ENCODE assay signal across 25 mouse cellular contexts in genomic region chr1:19766879-19767278, GRCm38 (mm10).
DNase-seq lines count a peak whose midpoint lies in the region; ATAC-seq and TF ChIP-seq lines count a peak whose summit lies in the region.
"Had no signal": no experiment of that assay in that cellular context is flagged by ENCODE, and none has a peak within 500 bp of the region (broad histone marks: within the 10 kb centered on the region; RNA-seq: fewer than 3 reads in every experiment).

No protein-coding gene starts in this region.

- no peaks in the 10 kb centered on the region for H3K27me3 ChIP-seq in forebrain, embryonic 13.5 days
- H3K27me3 ChIP-seq in forebrain, embryonic 12.5 days, result no peaks in the 10 kb centered on the region
- H3K27me3 ChIP-seq in forebrain, postnatal 0 days (ENCODE audit: insufficient read depth, low read length), result no peaks in the 10 kb centered on the region
- H3K27me3 ChIP-seq in forebrain, embryonic 10.5 days (ENCODE audit: poor library complexity, severe bottlenecking), result peaks cover 29% of the 10 kb centered on the region
- H3K27me3 ChIP-seq in midbrain, embryonic 13.5 days, result no peaks in the 10 kb centered on the region; the same call in 1 of the 2 replicates
- no peaks in the 10 kb centered on the region for H3K27me3 ChIP-seq in midbrain, embryonic 14.5 days (ENCODE audit: control insufficient read depth, insufficient read depth, low read length)
- H3K27me3 ChIP-seq: CH12.LX; hindbrain, embryonic 12.5 days; hindbrain, embryonic 15.5 days had no signal

- no peak overlapping the region for H3K9ac ChIP-seq in forebrain, embryonic 13.5 days
- no peak overlapping the region for H3K9ac ChIP-seq in forebrain, embryonic 12.5 days
- H3K9ac ChIP-seq in forebrain, postnatal 0 days, result no peak overlapping the region
- H3K9ac ChIP-seq in midbrain, embryonic 13.5 days (replicated peaks), result 0 out of 2 replicates have a peak overlapping the region, but pooled peaks have one; percentile 10
- no peak overlapping the region for H3K9ac ChIP-seq in midbrain, embryonic 14.5 days (replicated peaks; ENCODE audit: low read length)
- H3K9ac ChIP-seq: hindbrain, embryonic 12.5 days; hindbrain, embryonic 15.5 days had no signal

- DNase-seq in forebrain, postnatal 0 days, result no peak
- no peak for DNase-seq in forebrain, embryonic 10.5 days (ENCODE audit: extremely low spot score, low spot score)
- DNase-seq in midbrain, embryonic 14.5 days, result no peak
- no peak for DNase-seq in testis, postnatal 14 days (ENCODE audit: low spot score)
- DNase-seq: adrenal gland, postnatal 10 days; adrenal gland, postnatal 36 days; B cell, adult 2 months; cerebellum, adult 18-20 months; cerebellum, adult 9-10 months; cerebellum, postnatal 14 days; gastrocnemius, adult 2 months; gastrocnemius, postnatal 14 days; heart, adult 11 months; kidney, adult 18-20 months had no signal

- no peak overlapping the region for H3K4me2 ChIP-seq in forebrain, embryonic 13.5 days
- no peak overlapping the region for H3K4me2 ChIP-seq in forebrain, embryonic 12.5 days
- H3K4me2 ChIP-seq in forebrain, postnatal 0 days (ENCODE audit: low read depth), result no peak overlapping the region
- no peak overlapping the region for H3K4me2 ChIP-seq in midbrain, embryonic 13.5 days (replicated peaks)
- no peak overlapping the region for H3K4me2 ChIP-seq in midbrain, embryonic 14.5 days (ENCODE audit: low read length)
- H3K4me2 ChIP-seq: heart, embryonic 11.5 days; hindbrain, embryonic 12.5 days; hindbrain, embryonic 15.5 days had no signal

- no peaks in the 10 kb centered on the region for H3K9me3 ChIP-seq in forebrain, embryonic 13.5 days (replicated peaks)
- H3K9me3 ChIP-seq in forebrain, embryonic 12.5 days, result no peaks in the 10 kb centered on the region
- no peaks in the 10 kb centered on the region for H3K9me3 ChIP-seq in forebrain, postnatal 0 days (ENCODE audit: low read length)
- H3K9me3 ChIP-seq in forebrain, embryonic 10.5 days, result no peaks in the 10 kb centered on the region
- H3K9me3 ChIP-seq in midbrain, embryonic 13.5 days, result no peaks in the 10 kb centered on the region
- no peaks in the 10 kb centered on the region for H3K9me3 ChIP-seq in midbrain, embryonic 14.5 days (ENCODE audit: control insufficient read depth, low read length)
- H3K9me3 ChIP-seq: G1E; hindbrain, embryonic 12.5 days; hindbrain, embryonic 15.5 days had no signal

- no peaks in the 10 kb centered on the region for H3K36me3 ChIP-seq in forebrain, embryonic 13.5 days (ENCODE audit: poor library complexity, severe bottlenecking)
- no peaks in the 10 kb centered on the region for H3K36me3 ChIP-seq in forebrain, embryonic 12.5 days (replicated peaks)
- no peaks in the 10 kb centered on the region for H3K36me3 ChIP-seq in forebrain, postnatal 0 days (ENCODE audit: insufficient read depth)
- no peaks in the 10 kb centered on the region for H3K36me3 ChIP-seq in forebrain, embryonic 10.5 days (replicated peaks)
- H3K36me3 ChIP-seq in midbrain, embryonic 13.5 days, result no peaks in the 10 kb centered on the region
- no peaks in the 10 kb centered on the region for H3K36me3 ChIP-seq in midbrain, embryonic 14.5 days (ENCODE audit: control insufficient read depth, insufficient read depth, low read length)
- H3K36me3 ChIP-seq: G1E; hindbrain, embryonic 12.5 days; hindbrain, embryonic 15.5 days had no signal

- H3K4me3 ChIP-seq in forebrain, embryonic 13.5 days, result no peak overlapping the region
- no peak overlapping the region for H3K4me3 ChIP-seq in forebrain, embryonic 12.5 days (replicated peaks)
- H3K4me3 ChIP-seq in forebrain, postnatal 0 days (ENCODE audit: low read depth, low read length), result no peak overlapping the region
- no peak overlapping the region for H3K4me3 ChIP-seq in forebrain, embryonic 10.5 days
- no peak overlapping the region for H3K4me3 ChIP-seq in midbrain, embryonic 13.5 days (replicated peaks)
- no peak overlapping the region for H3K4me3 ChIP-seq in midbrain, embryonic 14.5 days (replicated peaks; ENCODE audit: low read depth, low read length)
- H3K4me3 ChIP-seq: erythroblast, embryonic 14.5 days; gastrocnemius, adult 2 months; hindbrain, embryonic 12.5 days; hindbrain, embryonic 15.5 days had no signal

- H3K27ac ChIP-seq in forebrain, embryonic 13.5 days, result no peak overlapping the region
- H3K27ac ChIP-seq in forebrain, embryonic 12.5 days, result no peak overlapping the region
- no peak overlapping the region for H3K27ac ChIP-seq in forebrain, postnatal 0 days (ENCODE audit: low read depth, low read length)
- no peak overlapping the region for H3K27ac ChIP-seq in forebrain, embryonic 10.5 days
- no peak overlapping the region for H3K27ac ChIP-seq in midbrain, embryonic 13.5 days
- no peak overlapping the region for H3K27ac ChIP-seq in midbrain, embryonic 14.5 days (replicated peaks; ENCODE audit: low read depth, low read length)
- H3K27ac ChIP-seq: gastrocnemius, adult 2 months; hindbrain, embryonic 12.5 days; hindbrain, embryonic 15.5 days had no signal

- no peak for TF ChIP-seq CTCF in forebrain, postnatal 0 days (IDR thresholded peaks at IDR 0.05; ENCODE audit: low read depth)

- no peaks in the 10 kb centered on the region for H3K4me1 ChIP-seq in forebrain, embryonic 13.5 days
- H3K4me1 ChIP-seq in forebrain, embryonic 12.5 days, result peaks cover 13% of the 10 kb centered on the region; the same call in 1 of the 2 replicates
- H3K4me1 ChIP-seq in forebrain, postnatal 0 days (ENCODE audit: insufficient read depth), result no peaks in the 10 kb centered on the region
- H3K4me1 ChIP-seq in forebrain, embryonic 10.5 days, result peaks cover 17% of the 10 kb centered on the region
- peaks cover 11% of the 10 kb centered on the region for H3K4me1 ChIP-seq in midbrain, embryonic 13.5 days (replicated peaks)
- peaks cover 4% of the 10 kb centered on the region; the same call in 1 of the 2 replicates for H3K4me1 ChIP-seq in midbrain, embryonic 14.5 days (ENCODE audit: control insufficient read depth, insufficient read depth, low read length)
- H3K4me1 ChIP-seq: hindbrain, embryonic 15.5 days had no signal

- ATAC-seq in forebrain, embryonic 13.5 days, result 0 out of 2 replicates have a peak, but pooled peaks have one; percentile 33
- no peak for ATAC-seq in forebrain, embryonic 12.5 days (ENCODE audit: low FRiP score)
- ATAC-seq in forebrain, postnatal 0 days, result peak; percentile 48; the same call in 1 of the 2 replicates
- no peak for ATAC-seq in midbrain, embryonic 13.5 days
- ATAC-seq in midbrain, embryonic 14.5 days (ENCODE audit: low FRiP score, low TSS enrichment), result no peak
- ATAC-seq: intestine, embryonic 16.5 days; Patski had no signal

Comparison
In these comparisons a context has a peak if more than half of its experiments do, and no peak if none do; other contexts are left out.
1. ATAC-seq: peak in forebrain, embryonic 13.5 days (single experiment) and forebrain, postnatal 0 days (single experiment); none in forebrain, embryonic 12.5 days (single experiment), midbrain, embryonic 13.5 days (single experiment) and midbrain, embryonic 14.5 days (single experiment).